Mouse (Mus musculus): ENCODE data around the gene Ccdc136. TPM values are rescaled to one million over a fixed set of nuclear protein-coding genes. Genes with fewer than 3 reads are reported as not detected.

Ccdc136 gene
- polyA plus RNA-seq, 1 experiment from 2014 or later, result 40.2 TPM

GRCm38 (mm10) chr6:29402693-29403342 lies 6.7 kb downstream of the Ccdc136 start:
- WGBS, result 7% methylated on average over 31 of the region's 34 CpGs
- Histone ChIP-seq H3K9me3 (replicated peaks; ENCODE audit: control insufficient read depth, low read length) (no peaks in the 10 kb centered on the region), H3K27me3 (replicated peaks; ENCODE audit: control insufficient read depth, insufficient read depth, low read length) (no peaks in the 10 kb centered on the region; the same call in 1 of the 2 replicates), H3K36me3 (ENCODE audit: control insufficient read depth, insufficient read depth, low read length) (peaks cover 13% of the 10 kb centered on the region; the same call in 1 of the 2 replicates), H3K4me3 (ENCODE audit: low read depth, low read length) (no peak overlapping the region), H3K4me2 (ENCODE audit: low read length) (0 out of 2 replicates have a peak overlapping the region, but pooled peaks have one; percentile 14), H3K27ac (ENCODE audit: low read depth, low read length) (no peak overlapping the region), H3K4me1 (ENCODE audit: control insufficient read depth, insufficient read depth, low read length) (no peaks in the 10 kb centered on the region), H3K9ac (ENCODE audit: low read length) (no peak overlapping the region)
- ATAC-seq, result no peak
- DNase-seq (ENCODE audit: low spot score), result no peak

- no peaks in the 10 kb centered on the region; the same call in 1 of the 2 replicates for H3K27me3 ChIP-seq (replicated peaks; ENCODE audit: control insufficient read depth, insufficient read depth, low read length)
- no peak overlapping the region for H3K4me3 ChIP-seq (ENCODE audit: low read depth, low read length)
- H3K4me2 ChIP-seq (ENCODE audit: low read length), result no peak overlapping the region
- ATAC-seq (no peak), DNase-seq (ENCODE audit: low spot score) (no peak)
- H3K9me3 ChIP-seq (replicated peaks; ENCODE audit: control insufficient read depth, low read length), result no peaks in the 10 kb centered on the region
- no peak overlapping the region for H3K27ac ChIP-seq (ENCODE audit: low read depth, low read length)
- H3K36me3 ChIP-seq (ENCODE audit: control insufficient read depth, insufficient read depth, low read length), result peaks cover 36% of the 10 kb centered on the region
- no peaks in the 10 kb centered on the region for H3K4me1 ChIP-seq (ENCODE audit: control insufficient read depth, insufficient read depth, low read length)
- 84% methylated on average over 6 of the region's 6 CpGs for WGBS
- no peak overlapping the region for H3K9ac ChIP-seq (ENCODE audit: low read length)
Observed at GRCm38 (mm10) chr6:29406412-29406811, 10.3 kb downstream of the Ccdc136 start.

GRCm38 (mm10) chr6:29415446-29415845 lies 19.3 kb downstream of the Ccdc136 start:
- Histone ChIP-seq H3K4me1 (ENCODE audit: control insufficient read depth, insufficient read depth, low read length) (no peaks in the 10 kb centered on the region), H3K9ac (ENCODE audit: low read length) (no peak overlapping the region), H3K27ac (ENCODE audit: low read depth, low read length) (no peak overlapping the region), H3K9me3 (replicated peaks; ENCODE audit: control insufficient read depth, low read length) (no peaks in the 10 kb centered on the region), H3K27me3 (replicated peaks; ENCODE audit: control insufficient read depth, insufficient read depth, low read length) (no peaks in the 10 kb centered on the region), H3K4me2 (ENCODE audit: low read length) (no peak overlapping the region), H3K36me3 (ENCODE audit: control insufficient read depth, insufficient read depth, low read length) (peaks cover 52% of the 10 kb centered on the region), H3K4me3 (ENCODE audit: low read depth, low read length) (no peak overlapping the region)
- ATAC-seq (no peak), DNase-seq (ENCODE audit: low spot score) (no peak)
- 88% methylated on average over 9 of the region's 9 CpGs for WGBS

- no peak for ATAC-seq
- no peak overlapping the region for H3K4me3 ChIP-seq (ENCODE audit: low read depth, low read length)
- no peak for DNase-seq (ENCODE audit: low spot score)
- H3K4me1 ChIP-seq (ENCODE audit: control insufficient read depth, insufficient read depth, low read length), result no peaks in the 10 kb centered on the region
- H3K4me2 ChIP-seq (ENCODE audit: low read length), result no peak overlapping the region
- peaks cover 23% of the 10 kb centered on the region for H3K36me3 ChIP-seq (ENCODE audit: control insufficient read depth, insufficient read depth, low read length)
- no peak overlapping the region for H3K27ac ChIP-seq (ENCODE audit: low read depth, low read length)
- no peaks in the 10 kb centered on the region for H3K27me3 ChIP-seq (replicated peaks; ENCODE audit: control insufficient read depth, insufficient read depth, low read length)
- H3K9me3 ChIP-seq (replicated peaks; ENCODE audit: control insufficient read depth, low read length), result no peaks in the 10 kb centered on the region
- H3K9ac ChIP-seq (ENCODE audit: low read length), result no peak overlapping the region
- 91% methylated on average over 2 of the region's 2 CpGs for WGBS
Observed at GRCm38 (mm10) chr6:29420596-29420995, 24.5 kb downstream of the Ccdc136 start.

GRCm38 (mm10) chr6:29425118-29425517 lies 29.0 kb downstream of the Ccdc136 start:
- Histone ChIP-seq H3K4me3 (ENCODE audit: low read depth, low read length) (no peak overlapping the region), H3K27me3 (replicated peaks; ENCODE audit: control insufficient read depth, insufficient read depth, low read length) (no peaks in the 10 kb centered on the region), H3K4me1 (ENCODE audit: control insufficient read depth, insufficient read depth, low read length) (no peaks in the 10 kb centered on the region), H3K9me3 (replicated peaks; ENCODE audit: control insufficient read depth, low read length) (no peaks in the 10 kb centered on the region), H3K36me3 (ENCODE audit: control insufficient read depth, insufficient read depth, low read length) (no peaks in the 10 kb centered on the region), H3K9ac (ENCODE audit: low read length) (no peak overlapping the region), H3K27ac (ENCODE audit: low read depth, low read length) (no peak overlapping the region), H3K4me2 (ENCODE audit: low read length) (no peak overlapping the region)
- ATAC-seq, result no peak
- DNase-seq (ENCODE audit: low spot score), result no peak
- 83% methylated on average over 8 of the region's 8 CpGs for WGBS

- no peaks in the 10 kb centered on the region for H3K4me1 ChIP-seq (ENCODE audit: control insufficient read depth, insufficient read depth, low read length)
- WGBS, result 80% methylated on average over 6 of the region's 6 CpGs
- no peaks in the 10 kb centered on the region for H3K36me3 ChIP-seq (ENCODE audit: control insufficient read depth, insufficient read depth, low read length)
- DNase-seq (ENCODE audit: low spot score) (no peak), ATAC-seq (no peak)
- H3K4me2 ChIP-seq (ENCODE audit: low read length), result no peak overlapping the region
- H3K27ac ChIP-seq (ENCODE audit: low read depth, low read length), result no peak overlapping the region
- no peak overlapping the region for H3K4me3 ChIP-seq (ENCODE audit: low read depth, low read length)
- H3K9me3 ChIP-seq (replicated peaks; ENCODE audit: control insufficient read depth, low read length), result no peaks in the 10 kb centered on the region
- no peaks in the 10 kb centered on the region for H3K27me3 ChIP-seq (replicated peaks; ENCODE audit: control insufficient read depth, insufficient read depth, low read length)
- H3K9ac ChIP-seq (ENCODE audit: low read length), result no peak overlapping the region
Observed at GRCm38 (mm10) chr6:29426331-29426730, 30.2 kb downstream of the Ccdc136 start.

GRCm38 (mm10) chr6:29428171-29428570 lies 32.1 kb downstream of the Ccdc136 start:
- Histone ChIP-seq H3K27me3 (replicated peaks; ENCODE audit: control insufficient read depth, insufficient read depth, low read length) (peaks cover 4% of the 10 kb centered on the region; the same call in 1 of the 2 replicates), H3K27ac (ENCODE audit: low read depth, low read length) (no peak overlapping the region), H3K9me3 (replicated peaks; ENCODE audit: control insufficient read depth, low read length) (no peaks in the 10 kb centered on the region), H3K4me3 (ENCODE audit: low read depth, low read length) (no peak overlapping the region), H3K36me3 (ENCODE audit: control insufficient read depth, insufficient read depth, low read length) (no peaks in the 10 kb centered on the region), H3K4me2 (ENCODE audit: low read length) (no peak overlapping the region), H3K9ac (ENCODE audit: low read length) (no peak overlapping the region), H3K4me1 (ENCODE audit: control insufficient read depth, insufficient read depth, low read length) (0 out of 2 replicates have a peak, but pooled peaks cover 3% of the 10 kb centered on the region)
- 50% methylated on average over 4 of the region's 4 CpGs for WGBS
- DNase-seq (ENCODE audit: low spot score), result no peak
- no peak for ATAC-seq

- DNase-seq (ENCODE audit: low spot score) (no peak), ATAC-seq (no peak)
- Histone ChIP-seq H3K4me3 (ENCODE audit: low read depth, low read length) (no peak overlapping the region), H3K4me2 (ENCODE audit: low read length) (no peak overlapping the region), H3K27me3 (replicated peaks; ENCODE audit: control insufficient read depth, insufficient read depth, low read length) (peaks cover 22% of the 10 kb centered on the region), H3K27ac (ENCODE audit: low read depth, low read length) (no peak overlapping the region), H3K36me3 (ENCODE audit: control insufficient read depth, insufficient read depth, low read length) (no peaks in the 10 kb centered on the region), H3K9ac (ENCODE audit: low read length) (no peak overlapping the region), H3K4me1 (ENCODE audit: control insufficient read depth, insufficient read depth, low read length) (peaks cover 14% of the 10 kb centered on the region; the same call in 1 of the 2 replicates), H3K9me3 (replicated peaks; ENCODE audit: control insufficient read depth, low read length) (no peaks in the 10 kb centered on the region)
- WGBS, result 47% methylated on average over 15 of the region's 15 CpGs
Observed at GRCm38 (mm10) chr6:29430681-29431420, 34.7 kb downstream of the Ccdc136 start.

GRCm38 (mm10) chr6:29431473-29431872 lies 35.4 kb downstream of the Ccdc136 start:
- 25% methylated on average over 5 of the region's 5 CpGs for WGBS

More at GRCm38 (mm10) chr6:29431473-29431872, 35.4 kb downstream of the Ccdc136 start:
- peaks cover 22% of the 10 kb centered on the region for H3K27me3 ChIP-seq (replicated peaks; ENCODE audit: control insufficient read depth, insufficient read depth, low read length)
- no peak overlapping the region for H3K4me2 ChIP-seq (ENCODE audit: low read length)
- H3K9me3 ChIP-seq (replicated peaks; ENCODE audit: control insufficient read depth, low read length), result no peaks in the 10 kb centered on the region
- no peak overlapping the region for H3K27ac ChIP-seq (ENCODE audit: low read depth, low read length)
- no peaks in the 10 kb centered on the region for H3K36me3 ChIP-seq (ENCODE audit: control insufficient read depth, insufficient read depth, low read length)
- no peak overlapping the region for H3K9ac ChIP-seq (ENCODE audit: low read length)
- peaks cover 20% of the 10 kb centered on the region; the same call in 1 of the 2 replicates for H3K4me1 ChIP-seq (ENCODE audit: control insufficient read depth, insufficient read depth, low read length)
- ATAC-seq (no peak), DNase-seq (ENCODE audit: low spot score) (peak; percentile 7)
- no peak overlapping the region for H3K4me3 ChIP-seq (ENCODE audit: low read depth, low read length)

Measured in forebrain, embryonic 14.5 days (tissue).